Mouse (Mus musculus) C2C12 (cell line): ENCODE measurements around the gene Morn1.

Source experiments
- CEBPB ChIP-seq: IDR thresholded peaks from one replicate; pipeline ENCODE4 v1.6.1; 2011; ENCODE audit warnings: low read depth, mild to moderate bottlenecking, control low read depth, moderate library complexity
- CTCF ChIP-seq: IDR thresholded peaks from one replicate; pipeline ENCODE4 v1.5.1; 2011; ENCODE audit not compliant: control insufficient read depth, insufficient read depth, insufficient read length
- FOSL1 ChIP-seq: IDR thresholded peaks from one replicate; pipeline ENCODE4 v1.8.0; 2011; ENCODE audit warnings: mild to moderate bottlenecking, low read length; ENCODE audit not compliant: poor library complexity, insufficient read depth, severe bottlenecking
- MAX ChIP-seq: IDR thresholded peaks from one replicate; pipeline ENCODE4 v1.6.1; 2011; ENCODE audit warnings: mild to moderate bottlenecking, control low read depth
- MYOD1 ChIP-seq: IDR thresholded peaks from one replicate; pipeline ENCODE4 v1.6.1; 2011; ENCODE audit warnings: low read depth; ENCODE audit not compliant: control insufficient read depth, insufficient read length
- MYOG ChIP-seq: IDR thresholded peaks from one replicate; pipeline ENCODE4 v1.6.1; 2011; ENCODE audit not compliant: control insufficient read depth, insufficient read length; ENCODE audit errors: extremely low read depth
- USF1 ChIP-seq: IDR thresholded peaks from one replicate; pipeline ENCODE4 v1.6.1; 2011; ENCODE audit warnings: low read depth, mild to moderate bottlenecking, control low read depth, moderate library complexity

DNA sequence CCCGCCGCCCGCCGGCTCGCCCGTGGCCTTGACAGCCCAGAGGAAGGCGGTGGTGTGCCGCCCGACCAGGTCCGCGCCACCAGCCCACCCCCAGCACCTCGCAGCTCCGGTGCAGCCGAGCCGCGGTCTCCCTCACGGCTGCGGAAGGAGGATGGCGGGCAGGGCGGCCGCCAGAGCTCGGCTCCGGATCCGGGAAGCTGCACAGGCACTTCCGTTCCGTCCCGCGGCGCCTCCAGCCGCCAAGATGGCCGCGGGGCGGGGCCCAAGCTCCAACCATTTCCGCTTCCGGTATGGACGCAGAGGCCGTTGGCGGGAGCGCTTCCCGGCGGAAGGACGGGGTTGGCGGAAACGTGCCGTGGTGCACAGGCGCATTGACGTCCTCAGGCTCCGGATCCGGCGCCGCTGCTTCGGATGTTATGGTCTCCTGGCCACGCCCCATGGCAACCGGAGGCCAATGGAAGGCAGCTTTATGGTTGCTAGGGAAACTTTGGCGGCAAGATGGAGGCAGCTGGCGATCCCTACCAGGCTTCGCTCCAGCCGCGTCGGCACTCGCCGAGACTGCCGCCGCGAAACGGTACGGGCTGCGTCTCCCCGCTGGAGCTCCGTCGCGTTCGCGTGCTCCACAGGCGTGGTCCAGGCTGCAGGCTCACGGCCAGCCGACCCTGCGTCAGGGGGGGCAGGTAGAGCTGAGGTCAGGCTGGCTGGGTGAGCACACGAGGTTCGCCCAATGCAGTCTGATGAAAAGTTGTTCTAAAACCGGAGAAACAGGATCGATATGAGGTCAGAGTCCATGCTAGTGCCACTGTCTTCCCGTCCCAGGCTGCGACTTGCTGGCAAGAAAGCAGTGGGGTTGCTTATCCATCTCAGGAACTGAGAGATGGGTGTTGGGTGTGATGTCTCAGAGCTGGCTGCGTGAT is at the start of gene Morn1, which contains the start of gene Rer1:
- TF ChIP-seq CTCF (no peak), USF1 (no peak), MAX (peak; percentile 66), MYOG (no peak), MYOD1 (no peak), CEBPB (no peak), FOSL1 (no peak)
